Mouse (Mus musculus) limb, embryonic 10.5 days (tissue): ENCODE results near the gene Arhgdib. TPM values are rescaled to one million over a fixed set of nuclear protein-coding genes. Genes with fewer than 3 reads are reported as not detected.
A peak's percentile ranks its signal among the peaks of the same experiment; 100 is the strongest.
"Not testable (repeated sequence)": the region's sequence is repeated elsewhere in the genome, so short reads cannot be mapped to it uniquely, and the experiment has no call there.

Experiments
- DNase-seq: peaks from one replicate; pipeline ENCODE4 v3.0.0-alpha.2; 2017; ENCODE audit warnings: low spot score
- H3K27ac ChIP-seq: fragments of 300-500 bp; sonication (generic); 2 replicates; pipeline ENCODE4 v1.5.1; 2016; ENCODE audit warnings: mild to moderate bottlenecking
- H3K27me3 ChIP-seq: fragments of 300-500 bp; sonication (generic); 2 replicates; pipeline ENCODE4 v1.6.1; 2016; ENCODE audit warnings: low read depth, mild to moderate bottlenecking; ENCODE audit not compliant: poor library complexity, severe bottlenecking
- H3K36me3 ChIP-seq: fragments of 300-500 bp; sonication (generic); 2 replicates; pipeline ENCODE4 v1.6.1; 2016; ENCODE audit warnings: mild to moderate bottlenecking, moderate library complexity
- H3K4me1 ChIP-seq: fragments of 300-500 bp; sonication (generic); 2 replicates; pipeline ENCODE4 v1.6.1; 2016
- H3K4me3 ChIP-seq: fragments of 300-500 bp; sonication (generic); 2 replicates; pipeline ENCODE4 v1.5.1; 2016; ENCODE audit warnings: mild to moderate bottlenecking, moderate library complexity
- H3K9me3 ChIP-seq: fragments of 300-500 bp; sonication (generic); replicated peaks from 2 replicates; pipeline ENCODE4 v1.6.1; 2016; ENCODE audit warnings: mild to moderate bottlenecking
- WGBS: fragments of 180-500 bp; shearing (Covaris S2); methylation state at CpG from one replicate; pipeline ENCODE4 v1.1.7; 2016; 5-methylcytosine and 5-hydroxymethylcytosine counted together
- polyA plus RNA-seq: library from polyadenylated mRNA; unstranded; fragments of >200 nt; fragmentation: Nextera tagmentation; extraction: Ambion mirVana; gene quantifications from 2 replicates; pipeline ENCODE4 v1.2.1, GENCODE M21; 2016

The Arhgdib gene
- polyA plus RNA-seq, 1 experiment from 2014 or later: 32.5 TPM

DNA sequence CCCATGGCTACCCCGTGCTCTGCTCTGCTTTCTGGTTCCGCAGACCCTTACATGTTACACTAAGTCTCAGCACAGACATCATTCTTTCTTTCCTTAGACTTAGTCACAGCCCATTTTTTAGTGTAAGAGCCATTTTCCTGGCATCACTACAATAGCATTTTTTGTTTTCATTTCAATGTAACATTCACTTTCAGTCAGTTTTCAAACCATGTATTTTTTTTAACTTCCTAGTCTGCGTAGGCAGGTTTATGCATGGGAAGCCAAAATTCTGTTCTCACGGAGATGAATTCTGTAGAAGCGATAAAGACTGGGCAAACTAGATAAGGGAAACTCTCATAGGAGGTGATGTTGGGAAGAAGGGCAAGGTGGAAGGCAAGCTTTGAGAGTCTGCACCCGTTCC is 52.1 kb downstream of the Arhgdib start:
- H3K27ac ChIP-seq: no peak overlapping the region
- WGBS: 95% methylated on average over 6 of the region's 6 CpGs
- no peaks in the 10 kb centered on the region for H3K9me3 ChIP-seq
- H3K27me3 ChIP-seq: no peaks in the 10 kb centered on the region
- H3K36me3 ChIP-seq: no peaks in the 10 kb centered on the region
- H3K4me1 ChIP-seq: no peaks in the 10 kb centered on the region
- no peak for DNase-seq
- no peak overlapping the region for H3K4me3 ChIP-seq

DNA sequence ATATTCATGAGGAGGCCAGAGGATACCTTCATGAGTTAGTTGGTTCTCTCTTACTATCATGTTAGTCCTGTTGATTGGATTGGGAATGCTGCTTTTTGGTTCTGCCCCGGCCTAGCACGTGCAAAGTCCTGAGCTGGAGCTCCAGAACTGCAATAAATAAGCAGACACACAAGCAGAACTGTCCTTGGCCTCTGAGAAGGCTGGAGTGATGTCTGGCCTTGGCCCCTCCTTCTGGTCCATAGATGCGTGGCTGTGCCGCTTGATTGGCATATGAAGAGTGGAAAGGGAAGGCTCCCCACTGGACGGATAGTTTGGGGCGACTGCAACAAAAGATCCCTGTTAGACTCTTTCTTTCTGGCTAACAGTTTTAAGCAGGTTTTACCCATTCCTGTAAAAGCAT is 52.6 kb downstream of the Arhgdib start:
- Histone ChIP-seq H3K9me3 (no peaks in the 10 kb centered on the region), H3K4me1 (no peaks in the 10 kb centered on the region)
- 90% methylated on average over 6 of the region's 6 CpGs for WGBS

DNA sequence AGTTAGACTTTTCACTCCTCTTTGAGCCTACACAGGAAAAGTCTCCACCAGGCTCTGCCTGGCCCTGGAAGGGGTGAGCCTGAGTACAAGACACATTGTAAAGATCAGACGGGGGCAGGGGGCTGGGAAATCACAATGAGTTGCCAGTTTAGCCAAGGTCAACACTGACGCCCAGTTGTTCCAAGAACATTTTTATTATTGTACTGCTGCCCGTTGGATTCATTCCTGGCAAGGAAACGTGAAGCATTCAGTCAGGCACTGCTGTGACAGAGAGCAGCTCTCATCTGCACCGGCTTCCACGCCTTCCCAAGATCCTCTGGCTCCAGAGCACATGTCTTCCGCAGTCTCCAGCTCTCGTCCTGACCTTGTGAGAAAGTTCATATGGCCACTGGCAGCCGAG is 53.8 kb downstream of the Arhgdib start:
- H3K9me3 ChIP-seq: no peaks in the 10 kb centered on the region
- H3K27ac ChIP-seq: no peak overlapping the region
- H3K4me3 ChIP-seq: no peak overlapping the region
- no peaks in the 10 kb centered on the region for H3K36me3 ChIP-seq
- 78% methylated on average over 9 of the region's 9 CpGs for WGBS
- no peak for DNase-seq
- no peaks in the 10 kb centered on the region for H3K4me1 ChIP-seq
- no peaks in the 10 kb centered on the region for H3K27me3 ChIP-seq

More for the DNA sequence above, 52.6 kb downstream of the Arhgdib start:
- DNase-seq: no peak
- Histone ChIP-seq H3K27ac (no peak overlapping the region), H3K4me3 (no peak overlapping the region), H3K36me3 (no peaks in the 10 kb centered on the region), H3K27me3 (no peaks in the 10 kb centered on the region)

DNA sequence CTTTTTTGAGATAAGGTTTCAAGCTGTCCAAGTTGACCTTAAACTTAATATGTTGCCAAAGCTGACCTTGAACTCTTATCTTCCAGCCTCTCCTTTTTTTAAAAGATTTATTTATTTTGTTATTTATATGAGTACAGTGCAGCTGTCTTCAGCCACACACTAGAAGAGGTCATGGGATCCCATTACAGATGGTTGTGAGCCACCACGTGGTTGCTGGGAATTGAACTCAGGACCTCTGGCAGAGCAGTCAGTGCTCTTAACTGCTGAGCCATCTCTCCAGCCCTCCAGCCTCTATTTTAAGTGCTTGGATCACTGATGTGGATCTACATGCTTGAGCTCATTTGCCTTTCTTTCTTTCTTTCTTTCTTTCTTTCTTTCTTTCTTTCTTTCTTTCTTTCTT is 56.9 kb downstream of the Arhgdib start:
- not testable (repeated sequence) for H3K36me3 ChIP-seq, H3K27me3 ChIP-seq, H3K27ac ChIP-seq, H3K4me3 ChIP-seq, H3K4me1 ChIP-seq, DNase-seq, H3K9me3 ChIP-seq
- WGBS: 63% methylated on average over 1 of the region's 1 CpGs

DNA sequence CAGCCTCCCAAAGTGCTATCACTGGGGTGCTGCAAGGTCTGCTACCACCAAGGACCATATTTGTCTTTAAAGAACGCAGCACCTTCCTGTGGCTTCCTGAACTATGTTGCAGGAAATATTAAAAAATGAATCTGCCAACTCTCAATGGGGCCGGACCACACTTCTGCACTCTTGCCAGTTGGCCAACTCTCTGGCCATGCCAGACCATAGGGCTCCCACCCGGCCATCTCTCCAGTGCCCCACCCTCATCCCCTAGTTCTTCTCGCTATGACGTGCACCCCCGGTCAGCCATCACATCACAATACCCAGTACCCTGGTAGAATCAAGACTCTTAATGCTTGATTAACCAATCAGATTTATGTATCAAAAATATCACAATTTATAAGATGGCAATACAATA is 57.7 kb downstream of the Arhgdib start:
- H3K9me3 ChIP-seq: no peaks in the 10 kb centered on the region
- no peak for DNase-seq
- H3K27ac ChIP-seq: no peak overlapping the region
- no peaks in the 10 kb centered on the region for H3K4me1 ChIP-seq
- H3K36me3 ChIP-seq: no peaks in the 10 kb centered on the region
- no peaks in the 10 kb centered on the region for H3K27me3 ChIP-seq
- 95% methylated on average over 6 of the region's 6 CpGs for WGBS
- no peak overlapping the region for H3K4me3 ChIP-seq

DNA sequence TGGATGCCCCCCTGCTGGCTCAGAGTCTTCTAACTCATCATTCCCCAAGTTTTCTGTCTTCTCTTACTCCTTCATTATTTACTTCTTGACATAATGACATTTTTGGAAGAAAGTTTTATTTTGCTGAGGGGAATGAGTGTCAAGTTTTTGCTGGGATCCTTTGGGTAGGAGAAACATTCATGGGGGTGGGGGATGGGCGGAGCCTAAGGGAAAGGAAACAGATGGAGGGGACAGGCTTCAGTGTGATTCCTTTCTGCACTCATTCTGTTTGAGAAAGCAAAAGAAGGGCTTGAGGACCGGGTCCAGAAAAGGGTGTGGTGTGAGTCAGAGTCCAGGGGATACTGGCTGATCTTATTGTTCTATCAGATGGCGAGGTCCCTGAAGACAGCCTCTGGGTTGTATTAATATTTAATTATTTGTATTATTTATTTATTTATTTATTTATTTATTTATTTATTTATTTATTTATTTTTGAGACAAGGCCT is 58.2 kb downstream of the Arhgdib start:
- no peak overlapping the region for H3K27ac ChIP-seq
- WGBS: 88% methylated on average over 3 of the region's 3 CpGs
- DNase-seq: no peak
- H3K36me3 ChIP-seq: no peaks in the 10 kb centered on the region
- H3K27me3 ChIP-seq: no peaks in the 10 kb centered on the region
- no peaks in the 10 kb centered on the region for H3K4me1 ChIP-seq
- H3K9me3 ChIP-seq: no peaks in the 10 kb centered on the region
- no peak overlapping the region for H3K4me3 ChIP-seq

- Histone ChIP-seq H3K36me3 (no peaks in the 10 kb centered on the region), H3K4me3 (no peak overlapping the region), H3K4me1 (no peaks in the 10 kb centered on the region), H3K27ac (no peak overlapping the region), H3K27me3 (no peaks in the 10 kb centered on the region), H3K9me3 (no peaks in the 10 kb centered on the region)
- no peak for DNase-seq
- WGBS: 67% methylated on average over 8 of the region's 8 CpGs
These were observed 60.0 kb downstream of the Arhgdib start for GRCm38 (mm10) chr6:136881678-136882077.

DNA sequence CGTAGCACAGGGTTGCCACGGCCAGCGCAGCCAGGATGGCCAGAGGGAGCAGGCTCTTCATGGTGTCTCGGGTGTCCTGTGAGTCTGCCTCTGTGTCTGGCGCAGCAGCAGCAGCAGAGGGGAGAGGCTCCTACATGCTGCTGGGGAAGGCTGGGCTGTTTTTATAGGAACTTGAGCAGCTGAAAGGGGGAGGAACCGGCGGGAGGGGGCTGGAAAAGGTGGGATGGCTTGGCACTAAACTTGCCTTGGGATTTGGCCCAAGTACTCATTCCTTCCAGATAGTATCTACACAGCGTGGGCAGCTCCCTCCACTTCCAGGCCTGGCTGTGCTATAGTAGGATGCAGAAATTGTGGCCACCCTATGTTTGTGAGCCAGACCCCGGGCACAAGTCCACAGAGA is 66.0 kb downstream of the Arhgdib start, which contains the start of gene Mgp:
TSS of gene Mgp (minus strand) at position 154 of the 400 bp plus-strand sequence.
- H3K9me3 ChIP-seq: no peaks in the 10 kb centered on the region
- 36% methylated on average over 9 of the region's 9 CpGs for WGBS
- no peak for DNase-seq
- H3K4me3 ChIP-seq: peak within 1 kb of the TSS; percentile 7; the same call in 1 of the 2 replicates
- no peaks in the 10 kb centered on the region for H3K36me3 ChIP-seq
- H3K4me1 ChIP-seq: peaks cover 8% of the 10 kb centered on the region
- H3K27me3 ChIP-seq: no peaks in the 10 kb centered on the region
- H3K27ac ChIP-seq: peak within 1 kb of the TSS; percentile 53; the same call in 1 of the 2 replicates

- no peaks in the 10 kb centered on the region for H3K36me3 ChIP-seq
- no peaks in the 10 kb centered on the region for H3K27me3 ChIP-seq
- no peak for DNase-seq
- no peak overlapping the region for H3K4me3 ChIP-seq
- H3K4me1 ChIP-seq: peaks cover 8% of the 10 kb centered on the region
- H3K27ac ChIP-seq: no peak overlapping the region
- no peaks in the 10 kb centered on the region for H3K9me3 ChIP-seq
- 86% methylated on average over 8 of the region's 8 CpGs for WGBS
These were observed 67.1 kb downstream of the Arhgdib start for GRCm38 (mm10) chr6:136874599-136874998.

Other genes with a start within 250 kb of the Arhgdib start
- 0.11 and 0.16 TPM in 2 replicates for gene Gucy2c, start 160.1 kb downstream of the Arhgdib start, polyA plus RNA-seq
- gene Hist4h4, start 137.5 kb downstream of the Arhgdib start, polyA plus RNA-seq: 0.65 and 0.68 TPM in 2 replicates
- gene H2afj, start 133.7 kb downstream of the Arhgdib start, polyA plus RNA-seq: 74.8 and 75.6 TPM in 2 replicates
- 1.3 and 1.4 TPM in 2 replicates for gene BC049715, start 114.3 kb downstream of the Arhgdib start, polyA plus RNA-seq
- 164 and 168 TPM in 2 replicates for gene Wbp11, start 113.7 kb downstream of the Arhgdib start, polyA plus RNA-seq
- not detected in 2 replicates for gene Smco3, start 106.4 kb downstream of the Arhgdib start, polyA plus RNA-seq
- gene Art4, start 84.2 kb downstream of the Arhgdib start, polyA plus RNA-seq: 1.8 and 2.4 TPM in 2 replicates
- gene Mgp, start 66.1 kb downstream of the Arhgdib start, polyA plus RNA-seq: 1.2 and 3.2 TPM in 2 replicates
- 0.15 TPM in 1 of 2 replicates, not detected in the other for gene Erp27, start 19.7 kb downstream of the Arhgdib start, polyA plus RNA-seq
- not detected in 2 replicates for gene Pde6h, start 18.1 kb downstream of the Arhgdib start, polyA plus RNA-seq
- gene Rerg, start 228.6 kb upstream of the Arhgdib start, polyA plus RNA-seq: 1.2 and 1.3 TPM in 2 replicates